Mouse (Mus musculus) lung, postnatal 36 days (tissue): ENCODE measurements at regions not wholly inside any gene's neighbourhood (a gene's known extent, or its start where the extent isn't known, plus 50 kb on each side); places are given as distances from the start of the nearest gene placed in this dataset.

Experiments
- DNase-seq: peaks from one replicate; pipeline ENCODE4 v3.0.0; 2022; ENCODE audit warnings: mixed read lengths

DNA sequence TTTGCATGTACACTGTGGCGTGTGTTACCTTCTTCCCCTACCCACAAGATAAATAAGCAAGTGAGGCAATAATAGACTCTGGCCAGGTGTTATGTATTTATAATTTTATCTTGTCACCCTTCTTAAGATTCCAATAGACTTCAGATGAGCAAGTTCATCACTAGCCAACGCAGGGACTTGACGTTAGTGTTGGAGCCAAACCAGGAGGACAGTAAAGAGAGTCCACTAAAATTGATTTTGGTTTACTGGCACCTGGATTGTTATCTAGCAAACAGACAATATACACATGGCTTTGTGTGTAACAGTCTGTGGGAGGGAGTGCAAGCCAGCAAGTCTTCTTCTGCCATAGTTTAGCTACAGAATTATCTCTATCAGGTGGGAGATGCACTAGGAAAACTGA lies 236.0 kb downstream of the Ndfip2 start:
- no peak for DNase-seq

DNA sequence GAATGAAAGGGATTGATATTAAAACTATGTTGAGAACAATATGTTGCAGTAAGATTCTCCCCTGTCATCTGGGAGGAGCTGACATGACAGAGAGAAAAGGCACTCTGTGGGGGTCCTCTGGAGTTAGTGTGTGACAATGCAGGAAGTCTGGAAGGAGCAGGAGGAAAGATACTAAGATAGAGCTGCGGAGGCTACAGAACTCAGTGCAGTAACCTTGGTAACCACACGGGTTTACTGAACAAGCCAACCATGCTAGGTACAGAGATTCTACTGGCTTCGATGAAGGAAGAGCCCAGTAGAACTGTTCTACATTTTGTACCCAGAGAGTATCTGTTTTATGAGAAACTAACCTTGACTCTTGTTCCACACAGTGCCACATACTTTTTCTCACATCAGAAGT lies 231.8 kb downstream of the Ndfip2 start:
- no peak for DNase-seq

DNA sequence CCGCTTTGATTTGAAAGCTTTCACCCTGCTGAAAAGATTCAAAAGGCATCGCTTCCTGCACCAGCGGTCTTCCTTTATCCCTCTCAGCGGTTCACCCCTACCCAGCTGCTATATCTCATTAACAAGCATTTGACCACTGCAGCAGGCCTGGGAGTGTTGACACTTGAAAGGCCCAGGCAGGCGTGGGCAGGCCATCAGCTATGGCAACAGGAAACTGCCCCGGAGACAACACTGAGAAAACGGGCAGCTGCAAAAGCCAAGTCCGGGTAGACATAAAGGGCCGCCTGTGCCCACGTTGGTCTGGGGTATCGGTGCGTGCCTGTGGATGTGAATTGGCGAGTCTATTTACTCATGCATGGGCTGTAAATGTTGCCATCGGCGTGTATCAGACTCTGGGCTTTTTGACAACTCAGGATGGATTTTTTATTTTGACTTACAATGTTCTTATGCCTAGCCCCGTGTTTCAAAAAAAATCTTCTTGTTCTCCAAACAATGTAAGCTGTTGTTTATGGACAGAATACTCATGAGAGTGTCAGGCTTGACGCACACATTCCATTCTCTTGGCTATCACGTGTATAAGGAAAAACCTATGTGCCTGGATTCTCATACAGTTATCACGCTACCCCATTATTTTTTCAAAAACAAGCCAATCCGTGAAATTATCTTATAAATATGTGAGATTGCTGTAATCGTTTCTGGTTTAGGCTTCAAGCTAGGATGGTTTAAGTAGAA lies 225.1 kb downstream of the Ndfip2 start:
- peak; percentile 68 for DNase-seq

DNA sequence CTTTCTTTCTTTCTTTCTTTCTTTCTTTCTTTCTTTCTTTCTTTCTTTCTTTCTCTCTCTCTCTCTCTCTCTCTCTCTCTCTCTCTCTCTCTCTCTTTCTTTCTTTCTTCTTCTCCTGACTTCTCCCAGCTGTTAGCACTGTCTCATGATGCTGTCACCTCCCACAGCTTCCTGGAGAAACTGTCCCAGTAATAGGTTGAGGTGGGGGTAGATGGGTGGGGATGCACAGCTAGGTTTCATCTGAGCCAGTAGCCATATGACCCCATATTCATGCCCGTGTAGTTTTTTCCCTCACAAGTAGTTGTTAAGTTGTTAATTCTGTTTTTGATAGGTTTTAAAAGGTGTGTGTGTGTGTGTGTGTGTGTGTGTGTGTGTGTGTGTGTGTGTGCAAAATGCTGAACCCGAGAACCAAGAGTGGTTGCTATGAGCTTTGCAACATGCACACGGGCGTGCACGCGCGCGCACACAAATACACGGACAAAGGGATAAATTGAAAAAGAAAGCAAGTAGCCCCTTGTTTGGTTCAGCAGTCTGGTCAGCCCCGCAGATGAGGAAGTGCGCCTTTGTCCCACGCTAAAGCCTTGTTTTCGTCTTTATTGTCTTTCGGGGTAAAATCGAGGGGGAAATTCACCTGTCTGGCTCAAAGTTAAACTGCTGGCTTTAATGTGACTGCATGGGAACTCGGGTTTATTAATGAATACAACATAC lies 224.4 kb downstream of the Ndfip2 start:
- peak; percentile 17 for DNase-seq

DNA sequence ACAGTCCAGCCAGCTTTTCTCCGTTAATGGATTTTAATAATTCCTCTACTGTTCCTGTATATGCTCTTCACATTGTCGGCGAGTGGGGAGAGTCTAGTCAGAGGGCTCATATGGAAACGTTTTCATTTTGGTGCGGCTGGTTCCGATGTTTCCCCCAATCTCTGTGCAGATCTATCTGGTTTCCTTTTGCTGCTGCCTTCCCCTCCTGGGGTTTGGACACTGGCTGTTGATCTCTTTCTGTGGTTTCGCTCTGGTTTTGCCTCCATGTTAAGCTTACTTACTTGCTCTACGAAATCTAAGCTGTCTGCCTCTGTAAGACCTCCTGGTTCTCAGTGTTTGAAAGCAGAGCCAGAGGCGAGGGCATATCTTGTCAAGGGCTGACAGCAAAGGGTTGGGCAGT lies 221.7 kb downstream of the Ndfip2 start:
- DNase-seq = no peak

DNA sequence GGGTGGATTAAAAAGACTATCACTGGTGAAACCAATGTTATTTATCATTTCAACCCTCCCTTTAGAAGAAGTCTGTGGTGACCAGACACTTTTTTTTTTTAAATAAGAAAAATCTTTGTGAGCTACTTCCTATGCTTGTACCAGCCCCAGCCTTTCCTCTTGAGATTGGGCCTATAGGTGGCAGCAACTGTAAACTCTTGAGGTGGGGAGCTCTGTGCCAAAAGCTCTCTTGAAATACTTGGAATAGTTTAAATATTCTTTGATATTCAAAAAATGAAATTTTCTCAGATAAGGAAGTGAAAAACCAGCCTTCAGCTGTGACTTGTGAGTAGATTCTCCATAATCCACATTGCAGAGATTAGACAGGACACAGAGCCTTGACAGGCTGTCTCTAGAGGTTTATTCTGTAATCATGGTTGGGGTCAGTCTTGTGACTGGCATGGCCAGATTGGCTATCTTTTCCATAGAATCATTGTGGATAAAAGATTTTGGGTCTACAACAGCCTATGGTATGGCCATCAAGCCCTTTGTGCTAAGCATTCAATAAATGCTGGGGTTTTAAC lies 216.7 kb downstream of the Ndfip2 start:
- peak; percentile 67 for DNase-seq

DNA sequence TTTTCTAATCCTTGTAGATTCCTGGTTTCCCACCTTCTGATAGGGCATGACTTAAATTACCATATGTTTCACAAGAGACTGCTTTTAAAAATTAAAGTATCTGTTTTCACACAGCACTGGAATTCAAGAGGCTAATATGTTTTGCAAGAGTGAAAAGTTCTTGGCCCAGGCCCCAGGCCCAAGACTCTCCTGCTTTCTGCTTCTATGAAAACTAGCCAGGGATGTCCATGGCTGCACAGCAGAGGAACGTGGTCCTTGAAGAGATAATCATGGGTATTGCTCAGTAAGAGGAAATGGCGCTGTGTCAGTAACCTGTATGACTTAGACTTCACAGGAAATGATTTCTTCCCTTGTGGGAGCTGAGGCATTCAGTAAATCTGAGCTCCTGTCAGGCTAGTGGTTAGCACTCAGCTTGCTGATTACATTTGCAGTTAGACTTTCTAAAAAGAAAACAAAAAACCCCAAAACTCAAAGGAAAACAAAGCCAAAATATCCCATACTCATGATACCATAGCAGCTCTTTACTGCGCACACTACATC lies 190.6 kb downstream of the Ndfip2 start:
- DNase-seq = peak; percentile 34

DNA sequence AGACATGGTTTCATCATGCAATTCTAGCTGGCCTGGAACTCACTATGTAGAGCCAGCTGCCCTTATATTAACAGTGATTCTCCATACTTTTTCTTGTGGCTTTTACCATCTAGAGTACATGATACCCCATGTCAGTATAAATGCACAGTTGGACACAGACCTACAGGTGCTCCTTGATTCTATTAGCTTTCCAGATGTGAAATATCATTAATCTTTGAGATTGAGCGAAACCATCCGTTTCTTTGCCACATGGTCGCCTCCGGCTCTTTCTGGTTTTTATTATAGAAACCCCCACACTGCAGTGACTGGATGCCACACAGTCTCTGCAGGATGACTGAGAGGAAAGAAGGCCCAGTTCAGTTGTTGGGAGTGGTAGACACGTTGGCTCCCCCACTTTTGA lies 188.7 kb downstream of the Ndfip2 start:
- no peak for DNase-seq

DNA sequence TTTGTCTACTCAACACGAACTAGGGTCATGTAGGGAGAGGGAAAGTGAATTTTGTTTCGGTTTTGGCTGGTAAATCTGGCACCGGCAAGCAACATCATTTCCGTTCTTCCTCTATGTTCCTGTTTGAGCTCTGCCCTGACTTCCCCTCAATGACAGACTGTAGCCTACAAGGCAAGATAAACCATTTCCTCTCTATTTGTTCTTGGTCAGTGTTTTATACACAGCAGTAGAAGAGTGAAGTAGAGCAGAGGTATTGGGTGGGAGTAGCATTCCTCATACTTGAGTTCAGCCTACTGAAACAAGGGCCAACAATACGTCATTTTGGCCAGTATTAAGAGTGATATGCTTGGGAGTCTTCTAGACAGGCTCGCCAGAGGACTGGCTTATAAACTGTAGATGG lies 177.0 kb downstream of the Ndfip2 start:
- peak; percentile 30 for DNase-seq

DNA sequence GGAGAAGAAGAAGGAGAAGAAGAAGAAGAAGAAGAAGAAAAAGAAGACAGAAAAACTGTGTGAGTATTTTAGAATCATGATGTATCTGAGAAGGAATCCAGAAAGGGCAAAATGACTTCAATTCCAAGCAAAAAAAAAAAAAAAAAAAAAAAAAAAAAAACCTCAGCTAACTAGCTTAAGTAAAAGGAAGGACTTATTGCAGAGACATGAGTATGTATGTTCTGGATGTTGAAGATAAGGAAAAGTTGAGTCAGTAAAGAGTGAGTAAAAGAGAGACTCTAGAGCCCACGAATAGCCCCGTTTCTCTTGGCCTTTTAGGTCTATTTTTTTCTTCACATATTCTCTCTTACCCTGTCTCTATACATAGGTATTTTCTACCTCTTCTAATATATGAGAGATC lies 175.1 kb downstream of the Ndfip2 start:
- DNase-seq = no peak

DNA sequence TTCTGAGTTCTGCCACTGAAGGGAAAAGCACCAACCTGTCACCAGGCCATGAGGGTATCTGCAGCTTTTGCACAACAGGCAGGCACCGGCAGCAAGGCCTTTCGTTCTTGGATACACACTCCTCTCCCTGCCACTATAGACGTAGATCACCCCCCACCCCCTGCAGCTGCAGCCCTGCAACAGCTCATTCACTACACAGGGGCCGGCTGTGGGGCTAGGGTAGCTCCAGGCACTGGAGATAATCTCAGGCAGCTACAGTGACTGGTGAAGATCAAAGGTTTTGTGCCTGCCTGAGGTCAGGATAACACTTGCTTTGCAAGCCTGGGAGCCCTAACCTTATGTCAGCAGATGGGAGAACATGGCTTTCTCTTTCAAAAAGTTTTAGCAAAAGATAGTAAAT lies 174.3 kb downstream of the Ndfip2 start:
- DNase-seq = no peak

DNA sequence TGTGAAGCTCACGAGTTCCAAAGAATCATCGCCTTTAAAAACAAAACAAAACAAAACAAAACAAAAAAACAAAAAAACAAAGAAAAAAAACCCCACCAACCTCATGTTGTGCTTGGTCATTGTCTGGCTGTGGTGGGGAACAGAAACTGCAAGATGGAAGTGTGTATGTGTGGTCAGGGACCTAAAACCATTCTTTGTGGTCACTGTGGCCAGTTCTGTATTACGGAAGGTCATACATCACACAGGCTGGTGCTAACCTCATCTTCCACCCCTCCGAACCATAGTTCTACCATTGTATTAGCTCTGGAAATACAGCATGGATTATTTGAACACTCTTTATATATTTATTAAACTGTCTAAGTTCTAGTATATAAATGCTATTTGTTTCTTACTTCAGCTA lies 173.2 kb downstream of the Ndfip2 start:
- no peak for DNase-seq

DNA sequence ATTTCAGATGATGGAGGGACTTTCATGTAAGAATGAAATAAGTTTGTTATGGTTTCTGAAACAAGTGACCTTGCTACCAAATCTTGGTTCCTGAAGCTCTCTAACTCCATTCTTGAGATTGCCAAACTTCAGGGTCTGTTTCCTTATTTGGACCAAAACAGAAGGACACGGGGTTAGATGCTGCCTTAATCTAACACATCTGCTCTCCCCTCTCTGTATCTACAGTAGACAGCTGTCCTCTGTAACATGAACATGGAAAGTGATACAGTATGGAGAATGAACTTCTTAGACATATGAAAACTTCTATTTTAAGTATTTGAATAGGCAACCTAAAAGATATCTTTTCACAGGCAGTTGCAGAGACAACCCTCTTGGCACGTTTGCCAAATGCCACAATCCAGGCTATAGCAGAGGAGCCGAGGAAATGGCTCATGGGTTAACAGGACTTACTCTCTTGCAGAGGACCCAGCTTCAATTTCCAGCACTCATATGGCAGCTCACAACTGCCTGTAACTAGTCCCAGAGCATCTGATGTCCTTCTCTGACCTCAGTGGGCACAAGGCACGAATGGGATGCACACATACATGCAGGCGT lies 171.4 kb downstream of the Ndfip2 start:
- DNase-seq = no peak

DNA sequence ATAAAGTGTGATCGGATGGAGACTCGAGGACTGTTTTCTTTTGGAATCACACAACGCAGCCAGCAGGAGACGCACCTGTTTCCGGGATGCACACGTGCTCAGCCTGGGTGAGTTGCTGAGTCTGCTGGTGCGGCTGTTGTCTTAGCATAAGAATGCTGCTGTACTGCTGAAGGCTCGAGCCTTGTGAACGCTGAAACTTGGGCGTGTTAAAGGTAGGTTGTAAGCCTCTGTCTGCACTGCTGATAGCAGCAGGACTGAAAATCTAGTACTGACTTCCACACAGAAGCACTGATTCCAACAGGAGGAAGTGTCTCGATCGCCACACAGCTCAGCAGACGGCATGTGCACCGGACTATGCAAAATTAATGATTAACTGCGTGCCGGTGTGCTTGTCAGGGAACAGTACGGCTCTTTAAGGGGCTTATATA lies 169.1 kb downstream of the Ndfip2 start:
- DNase-seq = peak; percentile 30

DNA sequence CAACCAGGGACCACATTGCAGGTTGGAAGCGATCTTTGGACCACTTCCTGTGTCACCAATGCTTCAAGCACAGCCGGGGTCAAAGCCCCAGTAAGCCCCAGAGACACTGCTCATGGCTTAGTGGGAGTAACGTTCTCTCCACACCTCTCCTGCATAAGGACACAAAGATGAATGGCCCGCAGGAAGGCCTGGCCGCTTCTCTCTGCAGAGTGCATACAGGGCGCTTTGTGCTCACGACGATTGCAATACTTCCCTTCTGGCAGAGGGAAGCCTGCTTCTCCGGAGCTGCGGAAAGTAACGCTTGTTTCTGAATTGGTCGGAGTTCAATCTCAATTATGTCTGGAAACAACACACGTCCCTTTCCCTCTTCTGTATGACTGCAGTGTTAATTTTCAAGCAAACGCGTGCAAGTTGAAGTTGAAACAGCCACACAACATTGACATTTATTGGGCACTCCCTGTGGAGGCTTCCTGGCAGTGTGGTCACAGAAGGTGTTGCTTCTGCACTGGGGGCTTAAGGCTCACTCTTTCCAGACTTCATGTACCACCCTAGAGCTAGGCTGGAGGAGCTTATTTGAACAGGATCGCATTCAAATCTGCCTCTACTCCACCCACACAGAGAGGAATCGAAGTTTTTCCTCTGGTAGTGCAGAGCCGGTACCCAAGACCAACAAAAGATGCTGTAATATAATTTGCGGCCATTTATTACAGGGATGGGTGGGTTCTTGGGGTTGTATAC lies 168.4 kb downstream of the Ndfip2 start:
- DNase-seq = no peak

DNA sequence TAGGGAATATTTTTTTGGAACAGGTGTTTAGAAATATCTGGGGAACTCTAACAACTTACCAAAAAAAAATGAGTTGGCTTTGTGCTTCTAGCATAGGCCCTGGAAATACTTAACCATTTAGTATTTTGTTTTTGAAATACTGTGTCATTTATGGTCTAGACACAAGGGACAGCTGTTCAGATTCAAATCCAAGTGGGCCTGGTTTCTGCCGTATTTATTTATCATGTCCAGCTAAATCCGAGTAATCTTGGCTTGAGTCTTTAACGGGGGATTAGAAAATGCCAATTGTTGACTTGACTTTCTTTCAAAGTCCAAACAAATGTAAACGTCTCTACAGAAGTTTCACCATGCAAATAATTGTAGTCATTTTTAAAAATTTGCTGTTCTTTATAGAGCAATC lies 159.6 kb downstream of the Ndfip2 start:
- no peak for DNase-seq

DNA sequence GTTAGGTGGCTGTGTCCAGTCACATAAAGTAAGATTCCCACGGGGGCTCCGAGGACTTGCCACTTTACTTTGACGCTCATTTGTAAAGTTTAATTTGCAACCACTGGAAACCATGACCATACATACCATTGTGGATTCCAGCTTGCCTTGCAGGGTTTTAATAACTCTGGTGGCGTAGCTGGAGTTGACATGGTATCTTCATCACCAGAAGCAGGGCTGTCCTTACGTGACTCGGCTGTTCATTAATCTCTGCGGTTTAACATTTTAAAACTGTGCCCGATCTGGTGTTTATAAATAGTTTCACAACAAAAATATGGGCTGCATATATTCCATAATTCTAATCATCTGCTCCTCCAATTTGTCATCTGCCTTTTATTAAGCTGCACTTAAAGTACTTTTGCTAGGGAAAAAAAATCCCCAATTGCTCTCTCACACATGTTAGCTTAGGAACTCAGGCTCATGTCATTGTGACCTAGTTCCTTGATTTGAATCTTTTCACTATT lies 159.1 kb downstream of the Ndfip2 start:
- DNase-seq = no peak

DNA sequence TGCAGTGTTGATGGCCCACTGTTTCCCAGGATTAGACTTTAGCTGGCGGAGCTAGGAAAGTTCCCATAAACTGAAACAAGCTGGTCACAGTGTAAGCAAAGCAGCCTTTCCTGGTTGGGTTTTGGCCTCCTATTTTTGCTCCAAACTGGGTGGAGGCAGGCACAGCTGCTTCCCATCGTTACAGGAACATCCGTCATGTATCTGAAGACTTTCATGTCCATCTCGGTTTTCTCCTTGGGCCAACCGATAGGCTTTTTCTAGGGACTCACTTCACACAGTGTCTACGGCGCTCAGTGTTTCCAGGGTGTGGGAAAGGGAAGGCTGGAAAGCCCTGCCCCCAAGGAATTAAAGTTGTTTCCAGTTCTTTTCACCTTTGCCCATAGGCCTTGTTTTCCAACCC lies 158.6 kb downstream of the Ndfip2 start:
- peak; percentile 15 for DNase-seq

DNA sequence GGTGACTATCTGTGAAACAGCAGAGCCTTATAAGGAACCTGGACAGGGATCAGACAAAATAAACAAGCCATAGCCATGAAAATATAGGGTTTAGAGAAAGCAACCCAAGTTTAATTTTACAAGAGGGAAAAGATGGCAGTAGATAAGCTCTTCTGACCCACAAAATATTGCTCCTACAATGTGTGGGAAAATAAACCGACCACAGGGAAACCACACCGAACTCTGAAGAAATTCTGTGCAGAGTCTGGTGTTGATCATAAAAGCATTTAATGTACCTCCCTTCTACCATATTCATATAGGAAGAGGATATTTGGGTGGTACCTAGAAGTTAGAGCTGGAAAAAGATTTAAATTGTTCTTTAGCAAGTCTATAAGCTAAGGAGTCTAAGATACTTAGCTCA lies 146.3 kb downstream of the Ndfip2 start:
- DNase-seq = no peak

DNA sequence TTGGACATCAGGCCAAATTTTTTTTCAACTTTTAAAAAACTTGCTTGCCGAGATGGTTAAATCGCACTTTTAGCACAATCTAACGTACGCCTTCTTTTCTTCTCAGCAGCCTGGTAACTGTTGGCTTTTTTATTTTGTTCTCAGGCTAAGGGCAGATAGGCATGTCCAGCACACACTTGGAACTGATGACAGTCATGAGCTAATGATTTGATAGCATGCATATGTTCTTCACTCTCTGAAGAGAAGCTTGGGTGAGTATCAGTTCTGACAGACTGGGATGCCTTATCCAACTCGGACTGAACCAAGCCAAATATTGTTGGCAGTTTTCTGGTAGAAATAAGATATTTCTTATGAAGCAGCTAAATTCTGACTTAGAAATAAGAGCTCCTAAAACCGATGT lies 145.9 kb downstream of the Ndfip2 start:
- peak; percentile 13 for DNase-seq

DNA sequence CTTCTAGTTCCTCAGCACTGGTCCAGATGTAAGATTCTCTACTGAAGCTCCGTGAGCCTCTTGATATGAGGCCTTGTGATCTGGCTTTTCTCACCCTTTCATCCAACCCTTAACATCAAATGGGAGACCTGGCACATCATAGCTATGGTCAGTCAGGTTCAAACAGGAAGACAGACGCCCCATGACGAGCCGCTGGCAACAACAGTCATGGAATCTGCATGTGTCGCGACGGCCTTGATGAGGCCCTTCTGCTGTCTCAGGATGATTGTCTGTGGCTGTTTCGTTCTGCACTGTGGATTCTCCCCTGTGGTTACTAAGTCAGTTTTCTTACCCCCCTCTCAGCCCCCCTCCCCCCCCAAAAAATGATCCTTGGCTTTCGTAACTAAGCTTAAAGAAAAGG lies 144.9 kb downstream of the Ndfip2 start:
- DNase-seq = no peak

DNA sequence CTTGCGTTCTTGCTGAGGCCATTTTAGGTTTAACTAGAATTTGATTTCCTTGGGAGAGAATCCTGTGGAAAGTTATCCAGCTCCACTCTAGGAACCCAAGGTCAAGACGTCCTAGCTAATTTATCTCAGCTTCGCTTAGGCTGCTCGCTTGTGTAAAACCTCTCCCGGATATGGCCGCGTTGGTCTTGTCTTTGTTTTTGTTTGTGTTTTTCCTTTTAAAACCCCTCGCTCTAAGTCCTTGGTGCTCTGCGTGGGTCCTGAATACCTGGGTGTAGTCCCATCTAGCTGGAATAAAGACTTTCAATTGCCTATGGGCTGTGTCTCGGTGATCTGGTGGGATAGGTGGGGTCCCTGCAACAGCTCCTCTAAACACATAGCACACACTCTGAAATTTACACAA lies 144.2 kb downstream of the Ndfip2 start:
- no peak for DNase-seq

DNA sequence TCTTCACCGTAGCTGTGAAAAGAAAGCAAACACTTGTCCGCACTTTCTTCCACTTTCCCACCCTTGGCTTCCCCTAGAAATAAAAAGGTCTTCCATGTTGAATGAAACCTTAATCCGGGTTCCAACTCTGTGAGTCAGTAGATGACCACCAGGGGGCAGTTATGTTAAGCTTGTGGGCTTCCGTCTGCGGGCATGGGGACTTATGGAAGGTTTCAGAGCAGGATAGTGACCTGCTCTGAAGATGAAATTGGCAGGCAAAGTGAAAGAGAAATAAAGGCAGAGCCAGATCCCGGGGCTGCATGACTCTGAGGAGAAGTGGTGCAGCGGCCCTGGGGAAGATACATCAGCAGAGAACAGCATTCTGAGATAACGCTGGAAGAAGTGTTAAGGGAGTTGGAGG lies 139.1 kb downstream of the Ndfip2 start:
- peak; percentile 92 for DNase-seq
